Mouse (Mus musculus) heart, adult 2 months (tissue): ENCODE measurements at regions not wholly inside any gene's neighbourhood (a gene's known extent, or its start where the extent isn't known, plus 50 kb on each side); places are given as distances from the start of the nearest gene placed in this dataset.
A peak's percentile ranks its signal among the peaks of the same experiment; 100 is the strongest.
"Not testable (repeated sequence)": the region's sequence is repeated elsewhere in the genome, so short reads cannot be mapped to it uniquely, and the experiment has no call there.

Source experiments
- DNase-seq, 2 experiments: peaks; one replicate each; pipeline ENCODE4 v3.0.0; 2021
- H3K27ac ChIP-seq: fragments of 200-600 bp; 2 replicates; pipeline ENCODE4 v1.8.1; 2022
- H3K27me3 ChIP-seq: fragments of 200-500 bp; 2 replicates; pipeline ENCODE4 v1.6.1; 2012; ENCODE audit warnings: mild to moderate bottlenecking, low read length, inconsistent platforms, mixed read lengths; ENCODE audit not compliant: control insufficient read depth, insufficient read depth
- H3K36me3 ChIP-seq: fragments of 200-500 bp; 2 replicates; pipeline ENCODE4 v1.6.1; 2012; ENCODE audit warnings: low read length, inconsistent platforms; ENCODE audit not compliant: control insufficient read depth, insufficient read depth
- H3K4me1 ChIP-seq: fragments of 200-500 bp; 2 replicates; pipeline ENCODE4 v1.6.1; 2011; ENCODE audit warnings: low read length; ENCODE audit not compliant: control insufficient read depth, insufficient read depth
- H3K4me3 ChIP-seq: fragments of 200-600 bp; 2 replicates; pipeline ENCODE4 v1.8.1; 2022
- H3K79me2 ChIP-seq: fragments of 200-500 bp; replicated peaks from 2 replicates; pipeline ENCODE4 v1.6.1; 2012; ENCODE audit warnings: mild to moderate bottlenecking, inconsistent platforms, low read length, moderate library complexity, mixed read lengths; ENCODE audit not compliant: control insufficient read depth, insufficient read depth
- H3K9ac ChIP-seq: fragments of 200-500 bp; 2 replicates; pipeline ENCODE4 v1.6.1; 2012; ENCODE audit warnings: low read depth, mild to moderate bottlenecking, control low read depth, inconsistent platforms, low read length, mixed read lengths
- CTCF ChIP-seq: fragments of 200-600 bp; IDR thresholded peaks from 2 replicates; pipeline ENCODE4 v1.8.1; 2022; ENCODE audit warnings: antibody characterized with exemption, mild to moderate bottlenecking, moderate library complexity
- EP300 ChIP-seq: fragments of 200-500 bp; IDR thresholded peaks from 2 replicates; pipeline ENCODE4 v1.6.1; 2011; ENCODE audit warnings: low read depth, low read length, control low read depth; ENCODE audit not compliant: insufficient read depth
- POLR2A ChIP-seq: fragments of 200-500 bp; IDR thresholded peaks from 2 replicates; pipeline ENCODE4 v1.6.1; 2011; ENCODE audit warnings: mild to moderate bottlenecking, low read depth, low read length, control low read depth; ENCODE audit not compliant: insufficient read depth
- WGBS: fragments of 180-500 bp; shearing (Covaris S2); methylation state at CpG from one replicate; pipeline ENCODE4 v1.1.7; 2018; 5-methylcytosine and 5-hydroxymethylcytosine counted together
- intact Hi-C: fragments of 180-260 bp; cut with DNase I; formaldehyde crosslinking; loops from one replicate; pipeline ENCODE4 v1.15.1; 2025

DNA sequence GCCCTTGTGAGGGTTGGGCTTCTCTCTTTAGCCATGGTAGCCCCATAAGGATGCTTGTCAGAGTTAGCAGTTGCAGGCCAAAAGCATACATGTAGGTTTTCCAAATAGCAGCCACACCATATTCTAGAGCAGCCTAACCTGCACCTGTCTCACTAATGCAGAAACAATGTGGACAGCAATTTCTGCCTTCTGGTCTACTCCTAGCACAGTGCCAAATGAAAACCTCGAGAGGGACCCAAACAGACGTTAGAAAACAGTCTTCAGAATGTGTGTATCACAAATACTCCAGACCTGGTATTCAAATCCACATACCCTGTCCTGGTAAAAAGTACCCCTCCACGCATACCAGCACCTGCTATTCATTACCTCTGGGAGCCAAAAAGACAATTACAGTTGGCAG is 368.9 kb upstream of the Ngly1 start:
- H3K9ac ChIP-seq: no peak overlapping the region
- no peak for DNase-seq
- H3K36me3 ChIP-seq: no peaks in the 10 kb centered on the region
- no peaks in the 10 kb centered on the region; the same call in 1 of the 2 replicates for H3K4me1 ChIP-seq
- intact Hi-C loops: loop anchor here (5.0 kb wide), 3 partner anchors 78 to 443 kb away; partner anchors contain the start of gene Lrrc3b
- WGBS: 74% methylated on average over 3 of the region's 3 CpGs
- no peak overlapping the region for H3K27ac ChIP-seq
- no peak for TF ChIP-seq CTCF
- TF ChIP-seq EP300: no peak
- no peak for TF ChIP-seq POLR2A
- no peaks in the 10 kb centered on the region for H3K27me3 ChIP-seq
- no peaks in the 10 kb centered on the region for H3K79me2 ChIP-seq
- H3K4me3 ChIP-seq: no peak overlapping the region

- Histone ChIP-seq H3K4me3 (no peak overlapping the region), H3K9ac (no peak overlapping the region), H3K36me3 (no peaks in the 10 kb centered on the region), H3K27me3 (no peaks in the 10 kb centered on the region), H3K79me2 (no peaks in the 10 kb centered on the region), H3K27ac (no peak overlapping the region), H3K4me1 (no peaks in the 10 kb centered on the region; the same call in 1 of the 2 replicates)
- TF ChIP-seq CTCF (peak; percentile 92), EP300 (no peak)
- 15% methylated on average over 1 of the region's 1 CpGs for WGBS
- intact Hi-C loops: loop anchor here (1.0 to 5.0 kb wide), 4 partner anchors 79 to 526 kb away; partner anchors contain the start of gene Lrrc3b
- peak; percentile 33 to 43 for DNase-seq
These were observed 367.8 kb upstream of the Ngly1 start for GRCm38 (mm10) chr14:15881284-15881683.

DNA sequence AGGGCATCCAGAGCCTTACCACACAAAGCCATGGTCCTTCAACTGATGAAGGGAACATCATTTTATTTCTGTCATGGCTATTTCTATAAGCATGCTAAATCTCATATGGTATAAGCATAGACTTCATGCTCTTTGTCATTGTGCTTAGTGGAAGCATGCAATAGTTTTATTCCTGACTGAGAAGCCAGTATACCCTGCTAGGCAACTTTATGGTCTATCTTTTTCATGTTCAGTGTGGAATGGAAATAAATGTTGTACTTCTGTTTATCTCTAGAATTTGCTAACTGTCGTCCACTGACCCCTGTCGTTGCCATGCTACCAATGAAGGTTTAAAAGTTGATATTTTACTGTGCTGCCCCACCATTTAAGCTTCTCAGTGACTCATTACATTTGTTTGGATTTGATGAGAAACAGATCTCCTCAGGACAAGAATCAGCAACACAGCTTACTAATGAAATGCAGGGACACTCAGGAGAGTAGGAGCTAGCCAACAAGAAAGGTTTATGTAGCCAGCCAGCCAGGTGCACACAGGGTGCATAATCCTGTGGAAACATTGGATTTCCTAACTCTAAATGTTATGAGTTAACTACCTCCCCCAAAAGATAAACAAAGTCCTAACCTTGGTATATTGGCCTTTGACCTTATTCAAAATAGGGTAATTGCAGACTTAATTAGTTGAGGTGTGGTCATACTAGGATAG is 364.3 kb upstream of the Ngly1 start:
- Histone ChIP-seq H3K4me1 (no peaks in the 10 kb centered on the region; the same call in 1 of the 2 replicates), H3K27me3 (no peaks in the 10 kb centered on the region), H3K4me3 (no peak overlapping the region), H3K27ac (no peak overlapping the region), H3K36me3 (no peaks in the 10 kb centered on the region), H3K79me2 (no peaks in the 10 kb centered on the region), H3K9ac (no peak overlapping the region)
- intact Hi-C loops: loop anchor here (5.0 kb wide), 3 partner anchors 82 to 447 kb away; partner anchors contain the start of gene Lrrc3b
- WGBS: 50% methylated on average over 2 of the region's 2 CpGs
- TF ChIP-seq EP300 (no peak), CTCF (no peak), POLR2A (no peak)
- no peak for DNase-seq

DNA sequence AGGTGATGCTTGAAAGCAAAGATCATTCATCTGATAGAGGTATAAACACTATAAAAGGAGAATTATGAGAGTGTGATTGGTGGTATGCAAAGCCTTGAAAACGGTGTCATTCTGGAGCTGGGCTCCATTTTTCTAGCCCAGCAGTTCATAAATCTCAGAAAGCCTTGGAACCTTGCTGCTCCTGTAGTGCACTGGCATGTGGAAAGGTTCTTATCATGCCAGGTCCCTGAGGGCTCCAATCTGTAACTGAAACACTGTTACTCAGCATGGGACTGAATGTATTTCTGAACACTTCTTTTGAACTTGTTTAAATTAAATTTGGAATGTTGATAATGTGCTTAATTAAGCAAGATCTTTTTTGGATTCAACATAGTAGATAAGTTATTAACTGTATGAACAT is 352.0 kb upstream of the Ngly1 start:
- TF ChIP-seq CTCF: no peak
- TF ChIP-seq POLR2A: no peak
- no peak for TF ChIP-seq EP300
- no peaks in the 10 kb centered on the region for H3K4me1 ChIP-seq
- intact Hi-C loops: loop anchor here (10.0 kb wide), 1 partner anchor 478 kb away; no protein-coding TSS in a partner anchor
- no peak overlapping the region for H3K27ac ChIP-seq
- no peak overlapping the region for H3K9ac ChIP-seq
- H3K36me3 ChIP-seq: no peaks in the 10 kb centered on the region
- no peaks in the 10 kb centered on the region for H3K27me3 ChIP-seq
- H3K4me3 ChIP-seq: no peak overlapping the region
- H3K79me2 ChIP-seq: no peaks in the 10 kb centered on the region
- 55% methylated on average over 1 of the region's 1 CpGs for WGBS
- no peak for DNase-seq

- 70% methylated on average over 11 of the region's 11 CpGs for WGBS
- H3K27ac ChIP-seq, H3K36me3 ChIP-seq, intact Hi-C loops, H3K27me3 ChIP-seq, H3K4me3 ChIP-seq, H3K9ac ChIP-seq, H3K79me2 ChIP-seq, DNase-seq, H3K4me1 ChIP-seq: not testable (repeated sequence)
These were observed 342.7 kb upstream of the Ngly1 start for GRCm38 (mm10) chr14:15906429-15906828.

DNA sequence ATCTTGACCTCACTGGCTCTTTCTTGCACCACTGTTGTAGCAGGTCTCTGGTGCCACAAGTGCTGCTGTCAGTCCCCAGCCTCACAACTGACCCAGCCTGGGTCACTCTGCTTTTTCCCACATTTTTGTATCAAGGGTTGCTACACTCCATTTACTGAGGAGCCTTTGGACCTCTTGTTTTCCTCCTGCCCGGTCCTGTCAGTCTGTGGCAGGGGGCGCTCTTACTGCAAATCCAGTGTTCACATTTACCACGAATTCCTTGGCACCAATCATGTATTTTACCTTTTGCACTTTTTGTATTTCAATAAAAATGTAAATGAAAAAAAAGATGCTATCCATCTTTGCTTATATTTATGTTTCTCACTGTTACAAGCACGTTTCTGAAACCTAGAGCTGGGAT is 335.9 kb upstream of the Ngly1 start:
- H3K4me3 ChIP-seq, DNase-seq, H3K27me3 ChIP-seq, H3K27ac ChIP-seq, H3K36me3 ChIP-seq, H3K4me1 ChIP-seq, intact Hi-C loops, H3K9ac ChIP-seq, H3K79me2 ChIP-seq: not testable (repeated sequence)
- 62% methylated on average over 4 of the region's 4 CpGs for WGBS
